Mouse (Mus musculus): ENCODE measurements around the gene Lrtm2. TPM values are rescaled to one million over a fixed set of nuclear protein-coding genes. Genes with fewer than 3 reads are reported as not detected.
A peak's percentile ranks its signal among the peaks of the same experiment; 100 is the strongest.

Gene Lrtm2
- polyA plus RNA-seq, 1 experiment from 2014 or later: 0.25 TPM

GRCm38 (mm10) chr6:119358020-119358571 is 27.5 kb upstream of the Lrtm2 start:
- Histone ChIP-seq H3K27ac (no peak overlapping the region), H3K36me3 (ENCODE audit: insufficient read depth, low read length) (peaks cover 52% of the 10 kb centered on the region), H3K4me2 (ENCODE audit: low read length) (no peak overlapping the region), H3K4me3 (replicated peaks; ENCODE audit: low read depth, low read length) (no peak overlapping the region), H3K9ac (ENCODE audit: low read depth, low read length) (no peak overlapping the region), H3K4me1 (replicated peaks; ENCODE audit: insufficient read depth, low read length) (no peaks in the 10 kb centered on the region), H3K27me3 (ENCODE audit: insufficient read depth, low read length) (no peaks in the 10 kb centered on the region), H3K9me3 (replicated peaks; ENCODE audit: low read length) (no peaks in the 10 kb centered on the region)
- DNase-seq (ENCODE audit: low spot score) (no peak), ATAC-seq (replicated peaks; ENCODE audit: low FRiP score, low read depth) (no peak)
- WGBS: 86% methylated on average over 8 of the region's 8 CpGs
- TF ChIP-seq CTCF (IDR thresholded peaks at IDR 0.05; ENCODE audit: low read depth): no peak

- no peaks in the 10 kb centered on the region for H3K4me1 ChIP-seq (replicated peaks; ENCODE audit: insufficient read depth, low read length)
- ATAC-seq (replicated peaks; ENCODE audit: low FRiP score, low read depth) (no peak), DNase-seq (ENCODE audit: low spot score) (no peak)
- H3K9ac ChIP-seq (ENCODE audit: low read depth, low read length): no peak overlapping the region
- H3K4me3 ChIP-seq (replicated peaks; ENCODE audit: low read depth, low read length): no peak overlapping the region
- 66% methylated on average over 6 of the region's 6 CpGs for whole genome bisulfite sequencing
- H3K9me3 ChIP-seq (replicated peaks; ENCODE audit: low read length): no peaks in the 10 kb centered on the region
- no peak overlapping the region for H3K27ac ChIP-seq
- no peak overlapping the region for H3K4me2 ChIP-seq (ENCODE audit: low read length)
- no peaks in the 10 kb centered on the region for H3K27me3 ChIP-seq (ENCODE audit: insufficient read depth, low read length)
- TF ChIP-seq CTCF (IDR thresholded peaks at IDR 0.05; ENCODE audit: low read depth): no peak
- H3K36me3 ChIP-seq (ENCODE audit: insufficient read depth, low read length): peaks cover 34% of the 10 kb centered on the region
Measured at GRCm38 (mm10) chr6:119352501-119352900, 21.9 kb upstream of the Lrtm2 start.

GRCm38 (mm10) chr6:119351656-119352055 is 21.1 kb upstream of the Lrtm2 start:
- peaks cover 30% of the 10 kb centered on the region; the same call in 1 of the 2 replicates for H3K36me3 ChIP-seq (ENCODE audit: insufficient read depth, low read length)
- H3K4me1 ChIP-seq (replicated peaks; ENCODE audit: insufficient read depth, low read length): no peaks in the 10 kb centered on the region
- H3K27ac ChIP-seq: no peak overlapping the region
- no peak overlapping the region for H3K4me3 ChIP-seq (replicated peaks; ENCODE audit: low read depth, low read length)
- H3K4me2 ChIP-seq (ENCODE audit: low read length): no peak overlapping the region
- DNase-seq (ENCODE audit: low spot score) (no peak), ATAC-seq (replicated peaks; ENCODE audit: low FRiP score, low read depth) (no peak)
- H3K27me3 ChIP-seq (ENCODE audit: insufficient read depth, low read length): no peaks in the 10 kb centered on the region
- H3K9ac ChIP-seq (ENCODE audit: low read depth, low read length): no peak overlapping the region
- WGBS: 71% methylated on average over 8 of the region's 8 CpGs
- no peaks in the 10 kb centered on the region for H3K9me3 ChIP-seq (replicated peaks; ENCODE audit: low read length)
- TF ChIP-seq CTCF (IDR thresholded peaks at IDR 0.05; ENCODE audit: low read depth): no peak

DNA sequence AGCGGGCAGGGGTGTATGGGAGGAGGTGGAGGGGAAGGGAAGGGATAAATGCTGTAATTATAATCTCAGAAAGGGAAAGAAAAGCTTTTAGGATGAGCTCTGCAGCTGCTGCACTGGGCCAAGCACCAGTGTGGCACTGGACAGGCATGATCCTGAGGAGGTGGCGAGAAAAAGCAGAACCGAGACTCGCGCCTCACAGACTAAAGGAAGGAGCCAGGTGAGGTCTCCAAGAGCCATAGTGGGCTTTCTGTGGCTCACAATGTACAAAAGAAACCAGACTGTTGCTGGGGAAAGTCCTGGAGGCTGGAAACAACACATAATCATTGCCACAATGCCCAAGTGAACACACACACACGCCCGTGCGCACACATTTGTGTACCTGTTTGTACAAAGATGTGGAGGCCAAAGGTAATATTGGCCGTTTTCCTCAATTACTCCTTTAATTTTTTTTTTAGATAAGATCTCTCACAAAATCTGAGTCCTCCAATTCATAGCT is 20.2 kb upstream of the Lrtm2 start:
- 86% methylated on average over 9 of the region's 9 CpGs for WGBS
- Histone ChIP-seq H3K9me3 (replicated peaks; ENCODE audit: low read length) (no peaks in the 10 kb centered on the region), H3K27ac (no peak overlapping the region), H3K4me1 (replicated peaks; ENCODE audit: insufficient read depth, low read length) (no peaks in the 10 kb centered on the region), H3K4me2 (ENCODE audit: low read length) (no peak overlapping the region), H3K4me3 (replicated peaks; ENCODE audit: low read depth, low read length) (no peak overlapping the region), H3K27me3 (ENCODE audit: insufficient read depth, low read length) (no peaks in the 10 kb centered on the region), H3K36me3 (ENCODE audit: insufficient read depth, low read length) (peaks cover 24% of the 10 kb centered on the region; the same call in 1 of the 2 replicates), H3K9ac (ENCODE audit: low read depth, low read length) (no peak overlapping the region)
- ATAC-seq (replicated peaks; ENCODE audit: low FRiP score, low read depth) (no peak), DNase-seq (ENCODE audit: low spot score) (no peak)
- no peak for TF ChIP-seq CTCF (IDR thresholded peaks at IDR 0.05; ENCODE audit: low read depth)

GRCm38 (mm10) chr6:119348234-119348633 is 17.7 kb upstream of the Lrtm2 start:
- Histone ChIP-seq H3K4me3 (replicated peaks; ENCODE audit: low read depth, low read length) (no peak overlapping the region), H3K9me3 (replicated peaks; ENCODE audit: low read length) (no peaks in the 10 kb centered on the region), H3K27ac (no peak overlapping the region), H3K36me3 (ENCODE audit: insufficient read depth, low read length) (peaks cover 3% of the 10 kb centered on the region; the same call in 1 of the 2 replicates), H3K27me3 (ENCODE audit: insufficient read depth, low read length) (no peaks in the 10 kb centered on the region), H3K4me1 (replicated peaks; ENCODE audit: insufficient read depth, low read length) (no peaks in the 10 kb centered on the region), H3K9ac (ENCODE audit: low read depth, low read length) (no peak overlapping the region), H3K4me2 (ENCODE audit: low read length) (no peak overlapping the region)
- DNase-seq (ENCODE audit: low spot score): peak; percentile 88
- WGBS: 0% methylated on average over 1 of the region's 1 CpGs
- ATAC-seq (replicated peaks; ENCODE audit: low FRiP score, low read depth): no peak
- peak; percentile 92 for TF ChIP-seq CTCF (IDR thresholded peaks at IDR 0.05; ENCODE audit: low read depth)

- no peaks in the 10 kb centered on the region for H3K27me3 ChIP-seq (ENCODE audit: insufficient read depth, low read length)
- no peak overlapping the region for H3K9ac ChIP-seq (ENCODE audit: low read depth, low read length)
- TF ChIP-seq CTCF (IDR thresholded peaks at IDR 0.05; ENCODE audit: low read depth): no peak
- no peaks in the 10 kb centered on the region for H3K36me3 ChIP-seq (ENCODE audit: insufficient read depth, low read length)
- ATAC-seq (replicated peaks; ENCODE audit: low FRiP score, low read depth): no peak
- no peak overlapping the region for H3K4me3 ChIP-seq (replicated peaks; ENCODE audit: low read depth, low read length)
- H3K27ac ChIP-seq: no peak overlapping the region
- H3K9me3 ChIP-seq (replicated peaks; ENCODE audit: low read length): no peaks in the 10 kb centered on the region
- 81% methylated on average over 5 of the region's 5 CpGs for WGBS
- H3K4me1 ChIP-seq (replicated peaks; ENCODE audit: insufficient read depth, low read length): no peaks in the 10 kb centered on the region
- no peak overlapping the region for H3K4me2 ChIP-seq (ENCODE audit: low read length)
- no peak for DNase-seq (ENCODE audit: low spot score)
Measured at GRCm38 (mm10) chr6:119347813-119348212, 17.2 kb upstream of the Lrtm2 start.

DNA sequence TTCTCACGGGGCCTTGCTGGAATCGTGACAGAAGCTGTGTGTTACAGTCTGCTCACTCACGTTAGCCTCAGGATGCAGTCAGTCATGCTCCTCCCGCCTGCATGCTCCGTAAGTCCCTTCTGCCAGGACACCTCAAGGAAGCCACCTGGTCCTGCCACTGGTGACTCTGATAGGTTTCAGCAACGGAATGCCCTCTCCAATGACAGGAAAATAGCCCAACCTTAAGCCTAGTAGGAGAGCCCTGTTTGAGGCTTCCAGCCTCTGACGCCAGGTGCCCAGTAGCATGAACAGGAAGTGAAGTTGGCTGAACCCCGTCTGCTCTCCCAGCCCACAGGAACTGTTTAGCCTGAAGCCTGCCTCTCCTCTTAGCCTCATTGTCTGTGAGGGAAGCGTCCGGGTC is 15.7 kb upstream of the Lrtm2 start:
- Histone ChIP-seq H3K9me3 (replicated peaks; ENCODE audit: low read length) (no peaks in the 10 kb centered on the region), H3K4me1 (replicated peaks; ENCODE audit: insufficient read depth, low read length) (no peaks in the 10 kb centered on the region), H3K9ac (ENCODE audit: low read depth, low read length) (no peak overlapping the region), H3K4me3 (replicated peaks; ENCODE audit: low read depth, low read length) (no peak overlapping the region), H3K36me3 (ENCODE audit: insufficient read depth, low read length) (no peaks in the 10 kb centered on the region), H3K27ac (no peak overlapping the region), H3K4me2 (ENCODE audit: low read length) (no peak overlapping the region), H3K27me3 (ENCODE audit: insufficient read depth, low read length) (no peaks in the 10 kb centered on the region)
- TF ChIP-seq CTCF (IDR thresholded peaks at IDR 0.05; ENCODE audit: low read depth): no peak
- WGBS: 38% methylated on average over 10 of the region's 10 CpGs
- DNase-seq (ENCODE audit: low spot score): no peak
- ATAC-seq (replicated peaks; ENCODE audit: low FRiP score, low read depth): no peak
